Mouse (Mus musculus) brown adipose tissue, adult 24 weeks (tissue): ENCODE data around the gene Slc38a6. TPM values are rescaled to one million over a fixed set of nuclear protein-coding genes. Genes with fewer than 3 reads are reported as not detected.
A peak's percentile ranks its signal among the peaks of the same experiment; 100 is the strongest.

Experiments
- H3K27ac ChIP-seq: fragments of 200-500 bp; replicated peaks from 2 replicates; pipeline ENCODE4 v1.5.1; 2012; ENCODE audit warnings: low read depth, mild to moderate bottlenecking, low read length
- H3K4me1 ChIP-seq: fragments of 200-500 bp; 2 replicates; pipeline ENCODE4 v1.6.1; 2012; ENCODE audit warnings: low read length, mixed read lengths; ENCODE audit not compliant: control insufficient read depth, insufficient read depth, insufficient read length
- H3K4me3 ChIP-seq: fragments of 200-500 bp; 2 replicates; pipeline ENCODE4 v1.5.1; 2012; ENCODE audit warnings: low read depth, mild to moderate bottlenecking, low read length, moderate library complexity; ENCODE audit not compliant: insufficient read depth
- polyA plus RNA-seq: library from polyadenylated mRNA; stranded (reverse); fragments of >200 nt; gene quantifications from 2 replicates; pipeline ENCODE4 v1.2.4, GENCODE M21; 2012; ENCODE audit not compliant: missing spikeins, insufficient read depth, insufficient read length

Gene Slc38a6
- polyA plus RNA-seq, 1 experiment: 4.0 TPM

DNA sequence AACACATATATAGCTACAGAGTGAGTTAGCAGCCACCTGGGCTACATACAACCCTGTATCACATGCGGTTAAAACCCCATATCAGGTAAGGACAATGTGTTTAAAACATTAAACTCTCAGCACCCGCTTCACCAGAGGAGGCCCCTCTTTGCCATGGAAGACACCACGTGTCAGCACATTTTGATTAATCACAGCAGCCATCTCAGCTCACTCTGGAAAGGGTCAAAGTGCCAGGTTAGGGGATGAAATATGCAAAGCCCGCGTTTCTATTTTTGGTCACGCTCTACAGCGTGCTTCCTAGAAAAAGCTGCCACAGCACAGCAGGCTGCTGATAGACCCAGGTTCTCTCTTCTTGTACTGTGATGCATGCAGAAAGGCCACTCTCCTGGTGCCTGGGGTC lies 94.9 kb downstream of the Slc38a6 start:
- Histone ChIP-seq H3K4me3 (no peak overlapping the region), H3K4me1 (peaks cover 17% of the 10 kb centered on the region), H3K27ac (no peak overlapping the region)

DNA sequence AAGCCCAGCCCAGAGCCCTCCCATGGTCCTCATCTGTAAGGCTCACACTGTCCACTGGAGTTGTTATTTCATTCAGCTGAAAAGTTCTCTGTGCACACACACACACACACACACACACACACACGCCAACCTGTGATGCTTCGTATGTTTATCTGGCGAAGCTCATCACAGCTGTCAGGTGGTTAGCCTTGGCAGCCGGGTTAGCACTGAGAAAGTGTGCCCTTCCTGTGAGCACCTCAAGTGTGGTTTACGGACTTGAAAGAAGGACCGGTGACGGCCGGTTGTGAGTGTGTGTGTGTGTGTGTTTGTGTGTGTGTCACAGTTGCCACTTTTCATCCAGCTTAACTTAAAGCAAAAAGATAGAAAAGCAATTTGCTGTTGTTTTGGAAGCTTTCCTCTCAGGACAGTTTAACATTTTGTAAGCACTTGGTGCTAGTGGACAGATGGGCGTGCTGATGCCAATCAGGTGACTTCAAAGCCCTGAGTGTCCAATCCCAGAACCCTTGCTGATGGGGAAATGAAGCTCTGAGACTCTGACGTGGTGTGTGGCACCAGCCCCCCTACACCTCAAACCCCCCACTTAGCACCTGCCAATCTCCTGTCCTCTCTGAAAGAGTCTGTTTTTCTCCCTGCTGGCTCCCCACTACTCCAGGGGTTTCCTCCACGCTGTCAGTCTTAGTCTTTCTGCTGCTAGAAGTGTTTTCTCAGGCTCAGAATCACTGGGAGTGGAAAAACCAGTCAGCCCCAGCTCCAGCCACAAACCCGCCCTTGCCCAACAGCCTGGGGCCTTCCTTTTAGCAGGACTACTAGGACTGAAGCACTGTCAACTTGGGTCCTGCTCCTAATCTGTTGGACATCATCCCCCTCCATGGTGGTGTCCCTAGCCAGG lies 96.0 kb downstream of the Slc38a6 start:
- Histone ChIP-seq H3K27ac (0 out of 2 replicates have a peak overlapping the region, but pooled peaks have one; percentile 10), H3K4me3 (no peak overlapping the region), H3K4me1 (peaks cover 22% of the 10 kb centered on the region)

DNA sequence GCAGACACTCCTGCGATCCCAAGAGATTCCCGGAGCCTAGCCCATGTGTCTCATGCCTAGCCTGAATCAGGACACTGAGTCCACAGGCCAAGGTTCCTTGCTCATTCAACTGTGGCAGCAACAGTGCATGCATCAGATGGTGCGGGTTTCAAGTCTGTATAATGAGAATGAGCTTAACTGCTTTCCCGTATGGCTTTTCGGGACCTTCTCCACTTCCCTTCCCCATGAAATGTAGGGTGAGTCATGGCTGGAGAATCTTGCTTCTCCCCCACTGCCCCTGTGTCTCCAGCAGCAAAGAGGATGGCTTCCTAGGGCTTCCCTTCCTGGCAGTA lies 96.6 kb downstream of the Slc38a6 start:
- H3K4me1 ChIP-seq: peaks cover 22% of the 10 kb centered on the region

DNA sequence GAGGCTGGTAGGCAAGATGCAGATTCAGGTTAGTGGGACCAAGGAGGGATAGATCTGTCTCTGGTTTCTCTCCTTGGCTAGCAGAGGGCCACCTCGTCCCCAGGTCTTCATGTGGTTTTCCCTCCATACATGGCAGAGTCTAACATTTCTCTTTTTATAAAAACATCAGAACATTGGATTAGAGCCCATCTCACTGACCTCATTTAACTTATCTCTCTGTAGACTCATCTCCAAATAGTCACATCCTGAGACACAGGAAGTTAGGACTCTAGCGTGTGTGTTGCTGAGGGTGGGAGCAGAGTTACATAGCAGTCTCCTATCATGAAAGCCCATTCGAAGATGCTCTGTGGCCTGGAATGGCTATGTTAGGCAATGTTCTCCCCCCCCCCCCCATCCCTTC lies 97.3 kb downstream of the Slc38a6 start:
- Histone ChIP-seq H3K27ac (peak overlapping the region; percentile 38), H3K4me1 (peaks cover 22% of the 10 kb centered on the region)

More for the DNA sequence above, 96.6 kb downstream of the Slc38a6 start:
- Histone ChIP-seq H3K27ac (peak overlapping the region; percentile 38), H3K4me3 (no peak overlapping the region)

DNA sequence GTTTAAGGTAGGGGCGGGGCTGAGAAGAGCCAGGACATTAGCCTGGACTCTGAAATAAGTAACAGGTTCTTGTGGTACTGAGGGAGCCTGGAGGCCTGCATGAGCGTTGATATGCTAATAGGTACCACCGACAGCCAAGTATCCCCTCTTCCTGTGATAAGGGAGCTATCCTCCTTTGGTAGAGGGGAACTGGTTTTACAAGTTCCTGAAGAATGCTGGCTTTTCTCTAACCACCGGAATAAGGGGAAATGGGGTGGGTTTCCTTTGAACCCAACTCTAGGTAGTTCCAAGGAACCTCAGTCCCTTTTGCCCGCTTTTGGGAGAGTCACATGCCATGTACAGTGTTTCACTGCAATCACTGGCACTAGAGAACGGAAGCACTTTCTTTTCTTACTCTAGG lies 98.2 kb downstream of the Slc38a6 start:
- Histone ChIP-seq H3K27ac (no peak overlapping the region), H3K4me1 (peaks cover 22% of the 10 kb centered on the region)

More for the DNA sequence above, 97.3 kb downstream of the Slc38a6 start:
- H3K4me3 ChIP-seq: no peak overlapping the region

DNA sequence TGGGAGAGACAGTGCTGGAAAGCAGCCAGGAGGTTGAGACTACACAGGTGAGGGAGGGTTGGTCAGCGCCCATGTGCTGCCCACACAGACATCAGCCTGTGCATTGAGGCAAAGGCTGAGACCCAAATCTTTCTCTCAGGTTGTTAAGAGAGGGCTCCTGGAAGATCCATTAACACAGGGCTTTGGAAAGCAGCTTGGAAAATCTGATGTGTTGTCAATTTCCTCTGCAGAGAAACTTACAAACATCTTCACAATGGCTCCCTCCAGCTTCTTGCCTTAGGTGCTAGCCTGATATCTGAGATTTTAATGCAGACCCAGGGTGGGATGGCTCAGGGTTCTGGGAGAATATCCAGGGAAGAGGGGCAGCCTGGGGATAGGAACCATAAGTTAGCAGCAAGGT lies 105.9 kb downstream of the Slc38a6 start:
- no peak overlapping the region for H3K4me3 ChIP-seq
- H3K4me1 ChIP-seq: peaks cover 5% of the 10 kb centered on the region
- H3K27ac ChIP-seq: no peak overlapping the region

More for the DNA sequence above, 98.2 kb downstream of the Slc38a6 start:
- no peak overlapping the region for H3K4me3 ChIP-seq

DNA sequence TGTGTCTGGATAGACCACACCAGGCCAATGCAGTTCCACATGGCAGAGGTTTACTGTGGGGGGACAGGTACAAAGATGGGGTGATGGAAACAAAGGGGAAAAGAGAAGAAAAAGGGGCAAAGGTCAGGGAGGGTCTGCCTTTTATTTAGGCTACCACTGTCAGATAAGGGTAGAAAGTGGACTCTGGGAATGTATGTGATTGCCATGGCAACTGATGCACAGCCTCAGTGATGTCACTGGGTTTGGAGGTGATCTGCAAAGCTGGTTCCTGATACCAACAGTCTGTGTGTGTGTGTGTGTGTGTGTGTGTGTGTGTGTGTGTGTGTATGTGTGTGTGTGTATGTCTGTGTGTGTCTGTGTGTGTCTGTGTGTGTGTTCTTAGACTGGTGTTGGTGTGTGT lies 106.4 kb downstream of the Slc38a6 start:
- Histone ChIP-seq H3K27ac (no peak overlapping the region), H3K4me3 (no peak overlapping the region), H3K4me1 (peaks cover 5% of the 10 kb centered on the region)

DNA sequence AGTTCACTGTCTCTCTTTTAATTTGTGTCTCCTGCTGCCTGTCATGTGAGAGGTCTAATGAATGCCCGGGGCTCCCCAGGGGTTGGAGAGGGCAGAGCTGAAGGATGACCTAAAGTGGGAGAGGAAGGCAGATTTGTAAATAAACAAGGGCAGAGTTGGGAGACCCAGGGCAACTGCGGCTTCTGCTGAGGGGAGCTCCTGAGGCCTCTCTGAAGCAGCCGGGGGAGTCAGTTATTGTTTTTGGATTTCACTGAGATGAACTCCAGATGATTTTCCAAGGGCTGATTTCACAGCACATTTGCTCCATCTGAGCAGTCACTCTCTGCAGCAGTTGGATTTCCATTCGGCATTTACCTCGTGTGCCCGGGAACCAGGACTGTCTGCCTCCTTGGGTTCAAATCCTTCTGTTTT lies 107.3 kb downstream of the Slc38a6 start:
- Histone ChIP-seq H3K27ac (no peak overlapping the region), H3K4me3 (no peak overlapping the region), H3K4me1 (peaks cover 5% of the 10 kb centered on the region)

DNA sequence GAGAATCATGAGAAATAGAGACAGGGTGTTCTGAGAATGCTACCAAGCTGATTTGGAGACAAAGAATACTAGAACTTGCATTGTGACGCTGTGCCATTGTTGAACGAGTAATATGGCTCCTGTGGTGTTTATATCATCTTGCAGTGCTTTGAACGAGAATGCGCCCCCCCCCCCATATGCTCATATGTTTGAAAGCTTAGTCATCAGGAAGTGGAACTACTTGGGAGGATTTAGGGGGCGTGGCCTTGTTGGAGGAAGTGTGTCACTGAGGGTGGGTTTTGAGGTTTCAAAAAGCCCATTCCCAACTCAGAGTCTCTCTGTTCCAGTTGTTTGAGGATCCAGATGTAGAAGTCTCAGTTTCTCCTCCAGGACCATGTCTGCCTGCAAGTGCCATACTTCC lies 108.0 kb downstream of the Slc38a6 start:
- H3K4me3 ChIP-seq: no peak overlapping the region
- H3K27ac ChIP-seq: no peak overlapping the region
- H3K4me1 ChIP-seq: peaks cover 5% of the 10 kb centered on the region

DNA sequence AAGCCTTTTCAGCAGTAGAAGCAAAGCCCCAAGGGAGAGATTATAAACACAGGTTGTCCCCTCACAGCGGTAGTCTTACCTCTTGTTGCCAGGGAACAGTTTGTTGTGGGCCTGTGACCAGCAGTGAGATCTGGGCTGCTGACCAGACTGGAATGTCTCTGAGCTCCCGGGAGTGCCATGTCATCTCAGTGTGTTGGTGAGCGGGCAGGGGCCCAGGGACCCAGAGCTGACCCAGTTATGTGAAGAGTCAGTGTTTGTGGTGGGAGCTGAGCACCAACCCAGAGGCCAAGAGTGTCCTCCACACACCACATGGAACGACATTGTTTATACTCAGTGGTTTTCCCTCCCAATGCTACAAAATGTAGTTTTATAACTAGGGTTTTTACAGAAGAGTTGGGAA lies 112.8 kb downstream of the Slc38a6 start:
- H3K4me3 ChIP-seq: no peak overlapping the region
- H3K27ac ChIP-seq: no peak overlapping the region
- H3K4me1 ChIP-seq: peaks cover 6% of the 10 kb centered on the region; the same call in 1 of the 2 replicates

DNA sequence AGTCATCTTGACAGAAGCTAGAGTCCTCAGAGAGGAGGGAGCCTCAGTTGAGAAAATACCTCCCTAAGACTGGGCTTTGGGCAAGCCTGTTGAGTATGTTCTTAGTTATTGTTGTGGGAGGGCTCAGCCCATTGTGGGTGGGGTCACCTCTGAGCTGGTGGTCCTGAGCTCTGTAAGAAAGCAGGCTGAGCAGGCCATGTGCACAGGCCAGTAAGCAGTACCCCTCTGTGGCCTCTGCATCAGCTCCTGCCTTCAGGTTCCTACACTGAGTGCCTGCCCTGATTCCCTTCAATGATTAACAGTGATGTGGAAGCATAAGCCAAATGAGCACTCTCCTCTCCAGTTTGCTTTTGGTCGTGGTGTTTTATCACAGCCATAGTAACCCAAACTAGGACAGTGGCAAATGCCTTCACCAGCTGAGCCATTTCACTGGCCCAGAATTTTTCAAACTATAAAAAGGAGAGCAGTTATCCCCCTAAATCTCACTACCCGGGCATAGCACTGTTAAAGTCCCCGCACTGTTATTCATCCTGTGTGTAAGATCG lies 114.0 kb downstream of the Slc38a6 start:
- Histone ChIP-seq H3K4me3 (no peak overlapping the region), H3K27ac (no peak overlapping the region), H3K4me1 (peaks cover 6% of the 10 kb centered on the region; the same call in 1 of the 2 replicates)

DNA sequence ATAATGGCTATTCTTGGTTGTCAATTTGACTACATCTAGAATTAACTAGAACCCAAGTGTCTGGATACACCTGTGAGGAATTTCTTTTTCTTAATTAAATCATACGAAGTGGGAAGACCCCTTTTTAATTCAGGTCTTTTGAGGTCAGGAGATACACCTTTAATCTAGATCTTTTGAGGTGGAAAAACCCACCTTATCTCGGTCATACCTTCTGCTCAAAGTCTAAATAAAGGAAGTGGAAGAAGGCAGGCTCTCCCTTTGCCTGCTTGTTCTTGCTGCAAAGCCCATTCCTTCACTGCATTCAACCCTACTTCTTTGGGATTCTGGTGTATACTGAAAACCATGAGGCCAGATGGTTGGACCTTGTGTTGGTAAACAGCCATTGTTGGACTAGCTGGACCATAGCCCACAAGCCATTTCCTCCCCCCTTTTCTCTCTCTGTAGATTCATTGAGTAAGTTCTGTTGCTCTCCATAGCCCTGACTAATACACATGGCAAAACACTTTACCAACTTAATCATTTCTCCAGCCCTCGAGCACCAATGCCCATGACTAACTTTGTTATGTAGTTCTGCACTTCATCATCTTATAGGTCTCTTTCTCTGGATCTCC lies 115.0 kb downstream of the Slc38a6 start:
- H3K27ac ChIP-seq: no peak overlapping the region
- no peak overlapping the region for H3K4me3 ChIP-seq
- peaks cover 6% of the 10 kb centered on the region; the same call in 1 of the 2 replicates for H3K4me1 ChIP-seq

DNA sequence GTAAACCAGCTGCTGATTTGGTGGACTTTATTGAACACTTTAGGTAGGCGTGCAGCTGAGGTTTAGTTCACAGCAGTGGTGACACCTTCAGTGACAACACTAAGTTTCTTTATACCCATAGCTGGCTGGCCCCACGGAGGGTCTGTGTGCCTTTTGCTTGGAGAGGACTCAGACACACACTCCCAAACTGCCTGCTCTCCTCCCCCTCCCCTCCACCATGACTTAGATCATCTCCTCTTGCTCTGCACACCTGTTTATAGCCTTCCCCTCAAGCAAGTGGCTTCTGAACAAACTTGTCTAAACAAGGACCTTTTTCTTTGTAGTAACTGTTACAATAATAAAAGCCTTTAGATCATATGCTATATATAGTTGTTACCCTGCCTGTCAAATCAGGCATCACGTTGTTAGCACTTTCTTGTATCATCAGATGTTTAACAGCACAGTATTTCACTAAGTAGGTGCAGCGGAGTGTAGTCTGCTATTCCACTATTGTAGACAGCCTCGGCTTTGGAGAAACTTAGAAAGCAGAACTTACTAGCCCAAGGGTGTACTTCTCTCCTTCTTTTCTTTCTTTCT lies 115.6 kb downstream of the Slc38a6 start:
- Histone ChIP-seq H3K4me3 (no peak overlapping the region), H3K27ac (no peak overlapping the region), H3K4me1 (peaks cover 6% of the 10 kb centered on the region; the same call in 1 of the 2 replicates)

DNA sequence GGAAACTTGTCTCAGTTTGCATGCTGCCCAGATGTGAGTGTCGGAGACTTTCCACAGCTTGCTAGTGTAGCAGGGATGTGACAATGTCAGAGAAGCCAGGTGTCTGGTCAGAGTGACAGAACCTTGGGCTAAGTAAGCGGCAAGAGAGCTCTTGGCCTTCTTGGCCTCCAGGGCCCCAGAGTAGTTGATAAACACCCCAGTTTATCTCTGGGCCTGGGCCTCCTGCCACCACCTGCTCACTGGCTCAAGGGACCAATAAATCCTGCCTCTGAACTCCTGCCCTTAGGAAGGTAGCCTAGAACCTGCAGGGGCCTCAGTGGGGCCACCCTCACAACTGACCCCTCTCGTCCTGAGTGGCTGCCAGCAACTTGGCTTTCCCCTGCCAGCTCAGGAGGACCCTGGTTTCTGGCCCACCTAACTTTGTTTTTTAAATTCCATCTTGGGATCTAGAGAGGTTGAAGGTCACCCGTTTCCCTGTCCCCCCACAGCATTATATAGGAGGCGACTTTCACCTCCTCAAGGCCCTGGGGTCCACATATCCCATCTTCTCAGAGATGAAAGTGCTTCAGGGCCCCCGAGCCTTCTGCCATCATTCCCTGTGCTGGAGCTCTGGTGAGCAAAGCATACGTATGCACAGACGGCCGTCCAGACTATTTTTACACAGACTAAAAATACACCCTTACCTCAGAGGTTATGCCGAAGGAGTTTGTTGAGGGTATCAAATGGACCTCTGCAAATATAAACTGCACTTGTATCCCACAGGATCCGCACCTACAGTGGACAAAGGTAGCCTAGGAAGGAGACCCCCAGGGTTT lies 116.5 kb downstream of the Slc38a6 start:
- H3K4me3 ChIP-seq: no peak overlapping the region
- peaks cover 6% of the 10 kb centered on the region; the same call in 1 of the 2 replicates for H3K4me1 ChIP-seq
- H3K27ac ChIP-seq: no peak overlapping the region
